Mouse (Mus musculus) embryonic facial prominence, embryonic 12.5 days (tissue): Measurements from ENCODE around the gene Zmynd11. TPM values are rescaled to one million over a fixed set of nuclear protein-coding genes. Genes with fewer than 3 reads are reported as not detected.

Experiments used
- ATAC-seq: fragments of 200-750 bp; cut with Nextera tagmentation; 2 replicates; pipeline ENCODE4 v1.8.0; 2017; ENCODE audit not compliant: insufficient number of reproducible peaks, insufficient read depth, low FRiP score, low TSS enrichment
- H3K27ac ChIP-seq: fragments of 300-500 bp; sonication (generic); 2 replicates; pipeline ENCODE4 v1.5.1; 2016; ENCODE audit warnings: mild to moderate bottlenecking
- H3K27me3 ChIP-seq: fragments of 300-500 bp; sonication (generic); 2 replicates; pipeline ENCODE4 v1.6.1; 2016; ENCODE audit warnings: mild to moderate bottlenecking, moderate library complexity
- H3K36me3 ChIP-seq: fragments of 300-500 bp; sonication (generic); 2 replicates; pipeline ENCODE4 v1.6.1; 2016; ENCODE audit warnings: mild to moderate bottlenecking
- H3K4me1 ChIP-seq: fragments of 300-500 bp; sonication (generic); 2 replicates; pipeline ENCODE4 v1.6.1; 2016
- H3K4me2 ChIP-seq: fragments of 300-500 bp; sonication (generic); replicated peaks from 2 replicates; pipeline ENCODE4 v1.6.1; 2016; ENCODE audit warnings: mild to moderate bottlenecking, moderate library complexity
- H3K4me3 ChIP-seq: fragments of 300-500 bp; sonication (generic); 2 replicates; pipeline ENCODE4 v1.5.1; 2016; ENCODE audit warnings: mild to moderate bottlenecking
- H3K9ac ChIP-seq: fragments of 300-500 bp; sonication (generic); 2 replicates; pipeline ENCODE4 v1.6.1; 2016; ENCODE audit warnings: mild to moderate bottlenecking, moderate library complexity
- H3K9me3 ChIP-seq: fragments of 300-500 bp; sonication (generic); 2 replicates; pipeline ENCODE4 v1.6.1; 2016; ENCODE audit warnings: mild to moderate bottlenecking, moderate library complexity
- WGBS: fragments of 180-500 bp; shearing (Covaris S2); methylation state at CpG from one replicate; pipeline ENCODE4 v1.1.7; 2016; 5-methylcytosine and 5-hydroxymethylcytosine counted together
- polyA plus RNA-seq: library from polyadenylated mRNA; unstranded; fragments of >200 nt; fragmentation: Nextera tagmentation; extraction: Ambion mirVana; gene quantifications from 2 replicates; pipeline ENCODE4 v1.2.1, GENCODE M21; 2016

Gene Zmynd11
- 138 and 142 TPM in 2 replicates for polyA plus RNA-seq

DNA sequence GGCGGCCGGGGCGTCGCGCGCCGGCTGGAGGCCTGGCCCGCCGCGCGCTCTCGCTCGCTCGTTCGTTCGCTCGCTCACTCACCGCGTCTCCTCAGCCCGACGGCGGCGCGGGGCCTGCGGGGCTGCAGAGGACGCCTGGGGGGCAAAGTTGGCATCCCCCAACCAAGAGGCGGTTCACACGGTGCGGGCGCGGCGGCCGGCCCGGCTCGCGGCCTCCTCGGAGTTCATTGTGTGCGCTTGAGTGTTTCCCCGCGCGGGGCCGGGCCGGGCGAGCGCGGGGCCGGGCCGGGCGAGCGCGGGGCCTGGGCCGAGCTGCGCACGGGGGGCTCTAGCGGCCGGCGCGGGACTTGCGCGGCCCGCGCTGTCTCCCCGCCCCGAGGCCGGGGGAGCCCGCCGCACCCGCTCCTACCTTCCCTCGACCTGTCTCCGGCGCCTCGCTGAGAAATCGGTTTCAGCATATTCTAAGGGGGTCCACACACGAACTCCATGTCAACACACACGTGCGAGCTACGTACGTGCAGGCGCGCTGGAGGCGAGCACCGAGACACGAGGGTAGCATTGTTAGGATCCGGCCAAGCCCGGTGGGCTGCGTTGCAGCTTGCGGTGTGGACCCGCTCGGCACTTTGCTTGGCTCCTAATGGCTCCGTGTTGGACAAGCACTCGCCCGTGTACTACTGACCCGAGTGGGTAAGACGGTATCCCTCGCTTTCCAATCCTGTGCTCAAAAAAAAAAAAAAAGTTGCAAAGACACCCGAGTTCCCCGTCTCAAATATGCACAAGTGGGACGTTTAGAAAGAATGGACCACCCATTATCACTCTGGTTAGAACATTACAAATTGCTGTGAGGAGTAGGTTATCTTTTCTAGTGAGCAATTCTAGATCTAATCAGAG, at the start of gene Zmynd11:
Gene Zmynd11 (minus strand): TSS at position 685 of the 891 bp plus-strand sequence.
- peaks cover 46% of the 10 kb centered on the region for H3K4me1 ChIP-seq
- peak within 1 kb of the TSS; percentile 94 for H3K4me3 ChIP-seq
- H3K27me3 ChIP-seq, result no peaks in the 10 kb centered on the region
- no peaks in the 10 kb centered on the region for H3K36me3 ChIP-seq
- H3K27ac ChIP-seq, result peak within 1 kb of the TSS; percentile 100
- peak; percentile 78 for ATAC-seq
- under 1% methylated on average over 79 of the region's 98 CpGs for WGBS
- peak within 1 kb of the TSS; percentile 77 for H3K4me2 ChIP-seq
- peak within 1 kb of the TSS; percentile 99 for H3K9ac ChIP-seq
- no peaks in the 10 kb centered on the region for H3K9me3 ChIP-seq

DNA sequence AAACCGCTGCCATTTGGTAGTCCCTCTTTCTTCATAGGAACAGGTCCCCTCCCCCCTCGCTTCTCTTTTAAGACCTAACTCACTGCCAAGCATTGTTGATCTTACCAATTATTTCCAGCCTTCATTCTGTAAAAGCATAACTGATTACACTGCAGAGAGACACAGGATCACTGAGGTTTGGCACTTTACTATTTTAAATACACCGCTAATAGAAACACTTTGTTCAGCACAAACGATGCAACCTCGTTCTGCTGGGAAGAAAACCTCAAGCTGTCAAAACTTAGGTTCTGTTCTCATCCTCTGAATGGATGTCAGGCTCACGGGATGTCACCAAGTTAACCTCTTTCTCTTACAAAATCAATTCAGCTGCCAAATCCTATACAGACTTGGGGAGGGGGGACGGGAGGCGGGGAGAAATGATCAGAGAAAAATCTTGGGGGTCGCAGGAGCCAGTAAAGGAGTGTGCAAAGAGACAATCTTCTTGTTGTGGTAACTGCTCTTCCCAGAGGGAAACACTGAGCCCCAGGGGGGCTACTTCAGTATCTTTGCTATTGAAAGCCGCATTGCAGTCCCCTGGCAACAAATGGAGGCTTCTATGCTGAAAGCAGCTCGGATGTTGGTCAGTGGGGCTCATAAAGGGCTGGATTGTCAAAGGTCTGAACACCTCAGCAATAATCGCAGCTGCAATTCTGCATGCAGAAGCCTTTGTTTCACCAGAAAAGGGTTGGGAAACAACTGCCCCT, 30.9 kb upstream of the Zmynd11 start:
- no peak; the same call in 1 of the 2 replicates for ATAC-seq

DNA sequence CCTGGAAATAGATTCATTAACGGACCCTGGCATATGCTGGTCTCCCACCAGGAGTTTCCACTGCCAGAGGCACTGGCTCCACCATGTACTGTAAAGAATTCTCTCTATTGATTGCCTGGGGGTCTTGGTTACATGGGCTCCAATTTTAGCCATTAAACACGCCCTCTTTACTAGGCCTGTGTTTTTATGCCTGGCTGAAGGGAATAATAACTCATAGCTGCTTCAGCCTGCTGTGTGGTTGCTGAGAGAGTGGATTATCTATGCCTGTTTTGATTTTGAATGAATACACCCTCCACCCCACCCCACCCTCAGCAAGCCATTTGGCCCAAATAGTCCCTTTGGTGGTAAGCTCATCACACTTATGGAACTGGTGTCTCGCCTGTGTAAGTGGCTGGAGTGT, 20.9 kb upstream of the Zmynd11 start:
- 74% methylated on average over 3 of the region's 3 CpGs for WGBS
- Histone ChIP-seq H3K27ac (no peak overlapping the region), H3K27me3 (no peaks in the 10 kb centered on the region), H3K36me3 (no peaks in the 10 kb centered on the region), H3K9me3 (no peaks in the 10 kb centered on the region), H3K4me3 (no peak overlapping the region), H3K4me2 (no peak overlapping the region), H3K4me1 (no peaks in the 10 kb centered on the region), H3K9ac (no peak overlapping the region)
- ATAC-seq, result no peak

More for the DNA sequence above, 30.9 kb upstream of the Zmynd11 start:
- Histone ChIP-seq H3K4me3 (peak overlapping the region; percentile 27), H3K9ac (0 out of 2 replicates have a peak overlapping the region, but pooled peaks have one; percentile 30), H3K36me3 (no peaks in the 10 kb centered on the region), H3K4me2 (peak overlapping the region; percentile 50), H3K27ac (no peak overlapping the region), H3K9me3 (no peaks in the 10 kb centered on the region), H3K27me3 (no peaks in the 10 kb centered on the region), H3K4me1 (peaks cover 10% of the 10 kb centered on the region; the same call in 1 of the 2 replicates)
- 3% methylated on average over 12 of the region's 12 CpGs for WGBS

DNA sequence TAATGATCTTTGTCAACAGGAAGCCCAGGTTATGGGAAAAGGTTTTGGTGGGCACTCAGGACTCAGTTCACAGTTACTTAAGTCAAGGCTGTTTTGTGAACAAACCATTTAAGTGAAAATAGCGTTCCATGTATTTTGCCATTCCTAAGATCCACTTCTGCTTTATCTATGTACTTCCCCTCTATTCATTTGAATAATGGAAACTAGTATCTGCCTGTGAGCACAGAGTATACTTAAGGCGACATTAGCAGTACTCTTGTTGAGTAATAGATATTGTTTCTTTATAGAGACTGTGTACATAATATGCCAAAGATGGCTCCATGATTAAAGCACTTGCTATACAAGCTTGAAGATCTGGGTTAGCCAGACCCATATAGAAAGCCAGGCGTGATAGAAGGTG, 18.6 kb upstream of the Zmynd11 start:
- Histone ChIP-seq H3K4me3 (no peak overlapping the region), H3K27me3 (no peaks in the 10 kb centered on the region), H3K27ac (no peak overlapping the region), H3K36me3 (no peaks in the 10 kb centered on the region), H3K4me2 (no peak overlapping the region), H3K9me3 (no peaks in the 10 kb centered on the region), H3K9ac (no peak overlapping the region), H3K4me1 (no peaks in the 10 kb centered on the region)
- ATAC-seq, result no peak
- WGBS, result 85% methylated on average over 3 of the region's 3 CpGs

DNA sequence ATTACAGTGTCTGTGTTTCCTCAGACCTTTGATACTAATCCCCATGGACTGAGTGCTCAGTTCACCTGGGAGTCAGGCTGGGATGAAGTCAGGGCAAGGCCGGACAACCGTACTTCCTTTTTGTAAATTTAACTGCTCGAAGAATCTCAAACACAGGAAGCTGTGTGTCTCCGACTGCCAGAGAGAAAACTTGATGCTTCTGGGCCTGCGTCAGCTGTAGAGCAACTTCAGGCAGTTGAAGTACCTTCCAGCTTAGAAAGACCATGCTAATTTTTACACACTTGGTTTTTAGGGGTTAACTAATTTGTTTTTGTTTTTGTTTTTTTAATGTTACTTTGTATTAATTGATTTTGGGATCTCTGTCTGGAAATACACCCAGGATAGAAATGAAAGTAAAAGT, 10.8 kb upstream of the Zmynd11 start:
- Histone ChIP-seq H3K9me3 (no peaks in the 10 kb centered on the region), H3K27me3 (no peaks in the 10 kb centered on the region), H3K27ac (no peak overlapping the region), H3K4me1 (no peaks in the 10 kb centered on the region), H3K4me2 (no peak overlapping the region), H3K4me3 (no peak overlapping the region), H3K36me3 (no peaks in the 10 kb centered on the region), H3K9ac (no peak overlapping the region)
- no peak for ATAC-seq
- WGBS, result 26% methylated on average over 5 of the region's 5 CpGs

DNA sequence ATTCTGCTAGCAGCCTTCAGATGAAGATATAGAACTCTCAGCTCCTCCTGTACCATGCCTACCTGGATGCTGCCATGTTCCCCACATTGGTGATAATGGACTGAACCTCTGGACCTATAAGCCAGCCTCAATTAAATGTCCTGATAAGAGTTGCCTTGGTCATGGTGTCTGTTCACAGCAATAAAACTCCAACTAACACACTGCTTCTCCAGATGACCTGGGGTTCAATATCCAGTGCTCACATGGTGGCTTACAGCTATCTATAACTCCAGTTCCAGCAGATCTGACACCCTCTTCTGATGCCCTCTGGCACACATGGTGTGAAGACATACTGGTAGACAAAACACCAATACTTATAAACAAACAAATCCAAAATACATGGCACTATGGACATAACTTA, 8.9 kb upstream of the Zmynd11 start:
- H3K27me3 ChIP-seq, result no peaks in the 10 kb centered on the region
- no peak for ATAC-seq

DNA sequence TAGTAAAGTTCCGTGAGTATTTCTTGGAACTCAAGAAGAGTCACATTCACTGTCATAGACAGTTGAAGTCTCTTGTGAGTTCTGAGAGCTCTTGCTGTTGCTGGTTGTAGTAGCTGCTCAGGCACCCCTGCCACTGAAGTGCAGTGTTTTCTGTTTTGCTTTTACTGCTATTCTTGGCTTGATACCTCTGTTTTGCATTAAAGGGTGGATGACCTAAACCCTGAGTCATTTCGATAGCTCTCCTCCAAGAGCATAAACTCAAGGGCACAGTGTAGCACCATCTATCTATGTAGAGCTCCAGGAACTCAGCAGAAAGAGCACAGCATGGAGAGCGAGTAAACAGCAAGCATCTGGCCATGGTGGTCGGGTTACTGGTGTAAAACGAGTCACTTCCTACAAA, 2.1 kb upstream of the Zmynd11 start:
- no peak overlapping the region for H3K4me2 ChIP-seq

More for the DNA sequence above, 8.9 kb upstream of the Zmynd11 start:
- Histone ChIP-seq H3K4me1 (no peaks in the 10 kb centered on the region), H3K9ac (no peak overlapping the region), H3K27ac (no peak overlapping the region), H3K9me3 (no peaks in the 10 kb centered on the region), H3K4me2 (no peak overlapping the region), H3K4me3 (no peak overlapping the region), H3K36me3 (no peaks in the 10 kb centered on the region)

DNA sequence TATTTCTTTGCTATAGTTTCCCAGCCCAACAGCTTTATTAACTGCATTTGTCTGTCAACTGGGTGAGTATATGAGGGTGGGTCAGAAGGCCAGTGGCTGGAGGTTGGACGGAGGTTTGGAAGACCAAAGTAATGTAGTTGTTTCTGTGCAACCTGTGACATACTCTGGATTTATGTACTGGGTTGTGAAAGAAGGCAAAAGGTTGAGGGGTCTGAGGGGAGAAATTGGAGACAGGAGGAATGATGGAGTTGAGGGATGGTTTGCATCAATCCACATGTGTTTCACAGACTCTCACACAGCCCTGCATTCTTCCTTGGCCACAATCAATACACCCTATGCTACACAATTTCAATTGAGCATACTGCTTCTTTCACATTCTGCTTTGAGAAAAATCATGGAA, 1.4 kb upstream of the Zmynd11 start:
- Histone ChIP-seq H3K4me3 (no peak overlapping the region), H3K4me2 (peak overlapping the region; percentile 77; the same call in 1 of the 2 replicates), H3K36me3 (no peaks in the 10 kb centered on the region)

More for the DNA sequence above, 2.1 kb upstream of the Zmynd11 start:
- Histone ChIP-seq H3K4me3 (no peak overlapping the region), H3K9ac (no peak overlapping the region), H3K36me3 (no peaks in the 10 kb centered on the region), H3K27me3 (no peaks in the 10 kb centered on the region), H3K9me3 (no peaks in the 10 kb centered on the region), H3K27ac (no peak overlapping the region), H3K4me1 (peaks cover 28% of the 10 kb centered on the region)
- 27% methylated on average over 5 of the region's 5 CpGs for WGBS
- ATAC-seq, result no peak

DNA sequence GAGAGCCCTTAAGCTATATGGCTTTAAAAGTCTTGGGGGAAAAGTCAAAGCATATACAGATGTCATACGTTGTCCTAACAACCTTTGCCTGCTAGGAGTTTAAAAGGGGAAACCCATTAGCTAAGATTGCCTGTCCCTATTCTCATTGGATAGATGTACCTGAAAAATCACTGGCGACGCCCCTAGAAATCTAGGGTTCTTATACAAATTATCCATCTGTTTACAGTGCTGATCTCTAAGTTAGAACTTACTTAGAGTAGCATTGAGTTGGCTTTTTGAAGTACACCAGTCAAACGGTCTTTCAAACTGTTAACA, 364 bp upstream of the Zmynd11 start:
- 6% methylated on average over 4 of the region's 4 CpGs for WGBS
- H3K27ac ChIP-seq, result peak overlapping the region; percentile 100; the same call in 1 of the 2 replicates
- H3K4me1 ChIP-seq, result peaks cover 42% of the 10 kb centered on the region
- H3K4me2 ChIP-seq, result peak overlapping the region; percentile 77
- H3K27me3 ChIP-seq, result no peaks in the 10 kb centered on the region
- H3K4me3 ChIP-seq, result peak overlapping the region; percentile 94
- ATAC-seq, result no peak
- peak overlapping the region; percentile 99 for H3K9ac ChIP-seq
- no peaks in the 10 kb centered on the region for H3K9me3 ChIP-seq
- H3K36me3 ChIP-seq, result no peaks in the 10 kb centered on the region

More for the DNA sequence above, 1.4 kb upstream of the Zmynd11 start:
- WGBS, result 37% methylated on average over 1 of the region's 1 CpGs
- no peaks in the 10 kb centered on the region for H3K9me3 ChIP-seq
- H3K9ac ChIP-seq, result no peak overlapping the region
- H3K4me1 ChIP-seq, result peaks cover 36% of the 10 kb centered on the region
- no peaks in the 10 kb centered on the region for H3K27me3 ChIP-seq
- H3K27ac ChIP-seq, result no peak overlapping the region
- no peak for ATAC-seq

DNA sequence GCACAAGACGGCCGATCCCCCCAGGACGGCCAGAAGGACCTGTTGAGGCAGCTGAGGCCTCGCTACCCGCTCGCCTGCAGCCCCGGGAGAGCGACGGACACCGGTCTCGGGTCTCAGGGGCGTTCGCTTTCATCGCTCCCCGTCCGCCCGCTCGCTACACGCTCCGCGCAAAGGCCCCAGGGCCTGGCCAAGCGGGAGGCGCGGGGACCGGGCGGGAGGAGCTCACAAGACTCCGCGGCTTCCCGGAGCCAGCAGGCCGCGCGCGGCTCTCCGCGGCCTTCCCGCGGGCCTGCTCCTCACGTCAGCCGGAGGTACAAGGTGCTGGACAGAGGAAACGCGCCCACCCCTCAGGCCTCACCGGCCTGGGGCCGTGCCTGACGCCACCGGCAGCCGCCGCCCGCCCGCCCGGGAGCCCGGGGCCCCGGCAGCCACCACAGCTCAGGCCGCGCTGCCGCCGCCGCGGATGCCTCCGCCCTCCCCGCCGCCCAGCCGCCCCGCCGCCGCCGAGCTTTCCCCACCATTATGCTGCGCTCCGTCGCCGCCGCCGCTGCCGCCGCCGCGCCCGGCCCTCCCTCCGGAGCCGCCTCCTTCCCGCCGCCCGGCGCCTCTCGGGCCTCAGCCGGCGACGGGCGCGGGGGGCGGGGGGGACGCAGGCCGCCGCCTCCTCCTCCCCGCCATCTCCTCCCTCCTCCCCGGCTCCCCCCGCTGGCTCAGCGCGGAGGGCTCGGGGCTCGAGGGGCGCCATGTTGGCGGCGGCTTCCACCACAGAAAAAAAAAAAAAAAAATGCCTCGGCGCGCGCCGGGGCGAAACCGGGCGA, 1.1 kb downstream of the Zmynd11 start:
- Histone ChIP-seq H3K9me3 (no peaks in the 10 kb centered on the region), H3K4me2 (peak overlapping the region; percentile 77), H3K9ac (peak overlapping the region; percentile 99), H3K4me1 (peaks cover 47% of the 10 kb centered on the region), H3K27ac (peak overlapping the region; percentile 100), H3K4me3 (peak overlapping the region; percentile 94), H3K27me3 (no peaks in the 10 kb centered on the region), H3K36me3 (no peaks in the 10 kb centered on the region)
- under 1% methylated on average over 77 of the region's 111 CpGs for WGBS
- ATAC-seq, result peak; percentile 54

DNA sequence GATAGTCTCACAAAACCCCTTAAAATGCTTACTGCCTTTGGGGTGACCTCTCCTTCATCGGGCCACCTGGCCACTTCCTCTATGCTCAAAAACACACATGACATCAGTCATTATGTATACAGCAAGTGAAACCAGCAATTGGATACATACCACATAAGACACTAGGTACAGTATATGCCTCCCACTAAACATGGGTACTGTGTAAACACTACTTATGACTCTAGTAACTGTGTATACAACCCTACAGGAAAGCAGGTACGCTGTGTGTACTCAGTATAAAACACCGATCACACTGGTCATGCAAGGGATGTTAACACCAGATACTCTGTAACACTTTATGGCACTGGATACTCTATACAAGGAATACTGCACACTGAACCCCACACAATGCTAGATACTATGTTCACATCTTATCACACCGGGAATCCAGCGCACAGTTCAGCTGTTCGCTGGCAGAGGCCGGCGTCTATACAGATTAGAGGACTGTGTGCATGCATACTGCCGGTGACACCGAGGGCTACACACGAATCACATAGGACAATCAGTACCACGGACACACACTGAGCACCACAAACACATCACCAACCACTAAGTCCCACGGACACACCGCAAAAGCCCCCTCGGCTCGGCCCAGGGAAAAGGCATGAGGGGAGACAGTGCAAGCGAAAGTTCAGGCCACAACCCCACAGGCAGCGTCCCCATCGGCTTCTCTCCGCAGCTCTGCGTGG, 1.9 kb downstream of the Zmynd11 start:
- Histone ChIP-seq H3K4me2 (peak overlapping the region; percentile 77), H3K9me3 (no peaks in the 10 kb centered on the region), H3K9ac (peak overlapping the region; percentile 99), H3K4me1 (peaks cover 51% of the 10 kb centered on the region), H3K27ac (peak overlapping the region; percentile 100), H3K36me3 (no peaks in the 10 kb centered on the region), H3K27me3 (no peaks in the 10 kb centered on the region), H3K4me3 (peak overlapping the region; percentile 94)
- 4% methylated on average over 21 of the region's 21 CpGs for WGBS
- ATAC-seq, result peak; percentile 43
